Comparison of ENCODE assay signal across 9 mouse cellular contexts in the genomic region with DNA sequence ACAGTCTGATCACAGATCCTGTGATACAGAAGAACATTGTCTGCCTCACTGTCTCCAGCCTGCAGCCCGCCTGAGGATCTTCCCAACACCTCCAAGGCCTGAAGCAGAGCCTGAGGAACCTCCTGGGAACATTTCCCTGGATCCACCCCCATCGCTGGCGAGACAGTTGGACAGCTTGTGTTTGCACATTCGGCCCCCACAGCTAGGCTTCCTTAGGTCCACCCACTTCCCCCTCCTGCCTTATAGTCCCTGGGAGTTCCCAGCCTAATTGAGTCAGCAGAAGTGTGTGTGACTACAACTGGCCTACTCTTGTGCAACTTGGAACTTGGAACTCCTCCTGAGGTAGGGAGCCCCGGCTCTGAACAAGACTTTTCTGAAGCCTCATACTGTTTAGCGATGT. TPM values are rescaled to one million over a fixed set of nuclear protein-coding genes. Genes with fewer than 3 reads are reported as not detected.
DNase-seq lines count a peak whose midpoint lies in the region; ATAC-seq and TF ChIP-seq lines count a peak whose summit lies in the region.
"Had no signal": no experiment of that assay in that cellular context is flagged by ENCODE, and none has a peak within 500 bp of the region (broad histone marks: within the 10 kb centered on the region; RNA-seq: fewer than 3 reads in every experiment).

No protein-coding gene starts in this region.

- H3K4me1 ChIP-seq in kidney, postnatal 0 days (replicated peaks; ENCODE audit: insufficient read depth, low read length), result 0 out of 2 replicates have a peak, but pooled peaks cover 10% of the 10 kb centered on the region

- intact Hi-C loops in gastrocnemius, postnatal 36 days (cut with DNase I), result no loop called here
- intact Hi-C loops in left cerebral cortex, adult 2 months (cut with DNase I), result loop anchor here (2.0 to 5.0 kb wide), 3 partner anchors 31 to 259 kb away; a partner anchor contains a TSS

- 53% methylated on average over 6 of the region's 6 CpGs for WGBS in kidney, postnatal 0 days

- no peak for ATAC-seq in kidney, postnatal 0 days (replicated peaks; ENCODE audit: low FRiP score, low read depth)
- peak; percentile 73 for ATAC-seq in monocyte, adult 5-6 weeks (replicated peaks; ENCODE audit: insufficient number of reproducible peaks, low FRiP score, low TSS enrichment, poor library complexity, severe bottlenecking)
- ATAC-seq in erythroid progenitor cell, adult 5-6 weeks (replicated peaks; ENCODE audit: low FRiP score, poor library complexity, severe bottlenecking), result no peak

- H3K4me2 ChIP-seq in kidney, postnatal 0 days (ENCODE audit: low read length), result no peak overlapping the region

- H3K9me3 ChIP-seq in kidney, postnatal 0 days (replicated peaks; ENCODE audit: low read length), result no peaks in the 10 kb centered on the region

- no peak for TF ChIP-seq CTCF in kidney, postnatal 0 days (IDR thresholded peaks at IDR 0.05; ENCODE audit: low read depth)
- TF ChIP-seq CTCF in left cerebral cortex, adult 2 months (IDR thresholded peaks at IDR 0.05), result no peak

- no peak overlapping the region for H3K27ac ChIP-seq in kidney, postnatal 0 days
- H3K27ac ChIP-seq in left cerebral cortex, adult 2 months, result no peak overlapping the region

- H3K9ac ChIP-seq in kidney, postnatal 0 days (ENCODE audit: low read depth, low read length), result no peak overlapping the region

- no peak overlapping the region for H3K4me3 ChIP-seq in kidney, postnatal 0 days (replicated peaks; ENCODE audit: low read depth, low read length)
- H3K4me3 ChIP-seq in left cerebral cortex, adult 2 months, result no peak overlapping the region

- H3K36me3 ChIP-seq in kidney, postnatal 0 days (ENCODE audit: insufficient read depth, low read length), result no peaks in the 10 kb centered on the region

- H3K27me3 ChIP-seq in kidney, postnatal 0 days (ENCODE audit: insufficient read depth, low read length), result no peaks in the 10 kb centered on the region

- peak; percentile 35 for DNase-seq in kidney, postnatal 0 days (ENCODE audit: low spot score)
- DNase-seq in kidney, adult 8-10 months, result no peak
- DNase-seq in gastrocnemius, postnatal 36 days, result peak; percentile 63
- DNase-seq in left cerebral cortex, adult 2 months (ENCODE audit: extremely low spot score in 1 of 2, low spot score in 2 of 2), result peak; percentile 72 to 81
- no peak for DNase-seq in cerebellum, postnatal 14 days
- DNase-seq in thymus, postnatal 36 days, result no peak

RNA-seq across cellular contexts. Expression of a gene that starts 12.5 kb away (rescaled TPM):
- 6.6 and 7.0 TPM in 2 replicates for polyA plus RNA-seq in kidney, postnatal 0 days (2015; fragmentation: Nextera tagmentation; extraction: Ambion mirVana)
- total RNA-seq in gastrocnemius, postnatal 36 days (2021), result under 1 TPM; 0.18 to 0.25 TPM
- not detected for total RNA-seq in left cerebral cortex, adult 2 months (2021)
- not detected in 3 replicates for total RNA-seq in monocyte, adult 5-6 weeks (2017)
- total RNA-seq in erythroid progenitor cell, adult 5-6 weeks (2015; ENCODE audit: low replicate concordance), result not detected in 2 replicates
- not detected in 2 replicates for total RNA-seq in erythroid progenitor cell, adult 5-6 weeks (2017; ENCODE audit: low replicate concordance)

RNA-seq across cellular contexts. Expression of a gene that starts 26.4 kb away (rescaled TPM):
- 121 and 132 TPM in 2 replicates for polyA plus RNA-seq in kidney, postnatal 0 days (2015; fragmentation: Nextera tagmentation; extraction: Ambion mirVana)
- total RNA-seq in gastrocnemius, postnatal 36 days (2021), result 1 to 10 TPM; 3.7 to 4.5 TPM
- 10 to 100 TPM; 17.7 to 21.3 TPM for total RNA-seq in left cerebral cortex, adult 2 months (2021)
- 6.6 to 8.1 TPM (median 7.4 TPM) in 3 replicates for total RNA-seq in monocyte, adult 5-6 weeks (2017)
- 7.2 and 17.6 TPM in 2 replicates for total RNA-seq in erythroid progenitor cell, adult 5-6 weeks (2015; ENCODE audit: low replicate concordance)
- total RNA-seq in erythroid progenitor cell, adult 5-6 weeks (2017; ENCODE audit: low replicate concordance), result 25.4 and 40.1 TPM in 2 replicates

RNA-seq across cellular contexts. Expression of a gene that starts 31.5 kb away (rescaled TPM):
- polyA plus RNA-seq in kidney, postnatal 0 days (2015; fragmentation: Nextera tagmentation; extraction: Ambion mirVana), result 218 and 227 TPM in 2 replicates
- 10 to 100 TPM; 19.9 to 23.8 TPM for total RNA-seq in gastrocnemius, postnatal 36 days (2021)
- total RNA-seq in left cerebral cortex, adult 2 months (2021), result 10 to 100 TPM; 68.3 to 83.2 TPM
- 13.8 to 21.9 TPM (median 16.9 TPM) in 3 replicates for total RNA-seq in monocyte, adult 5-6 weeks (2017)
- total RNA-seq in erythroid progenitor cell, adult 5-6 weeks (2015; ENCODE audit: low replicate concordance), result 19.8 and 23.5 TPM in 2 replicates
- total RNA-seq in erythroid progenitor cell, adult 5-6 weeks (2017; ENCODE audit: low replicate concordance), result 1.7 and 5.6 TPM in 2 replicates

RNA-seq across cellular contexts. Expression of a gene that starts 32.9 kb away (rescaled TPM):
- polyA plus RNA-seq in kidney, postnatal 0 days (2015; fragmentation: Nextera tagmentation; extraction: Ambion mirVana), result 0.30 TPM in 1 of 2 replicates, not detected in the other
- 100 to 1,000 TPM; 153 to 173 TPM for total RNA-seq in gastrocnemius, postnatal 36 days (2021)
- total RNA-seq in left cerebral cortex, adult 2 months (2021), result not detected
- total RNA-seq in monocyte, adult 5-6 weeks (2017), result not detected in 3 replicates
- not detected in 2 replicates for total RNA-seq in erythroid progenitor cell, adult 5-6 weeks (2015; ENCODE audit: low replicate concordance)
- total RNA-seq in erythroid progenitor cell, adult 5-6 weeks (2017; ENCODE audit: low replicate concordance), result not detected in 2 replicates
- total RNA-seq: ES-E14 had no signal

RNA-seq across cellular contexts. Expression of a gene that starts 33.6 kb away (rescaled TPM):
- 218 and 224 TPM in 2 replicates for polyA plus RNA-seq in kidney, postnatal 0 days (2015; fragmentation: Nextera tagmentation; extraction: Ambion mirVana)
- 100 to 1,000 TPM; 142 to 144 TPM for total RNA-seq in gastrocnemius, postnatal 36 days (2021)
- 10 to 100 TPM; 66.1 to 68.3 TPM for total RNA-seq in left cerebral cortex, adult 2 months (2021)
- total RNA-seq in monocyte, adult 5-6 weeks (2017), result 30.7 to 37.5 TPM (median 32.4 TPM) in 3 replicates
- total RNA-seq in erythroid progenitor cell, adult 5-6 weeks (2015; ENCODE audit: low replicate concordance), result 10.8 and 17.6 TPM in 2 replicates
- 11.6 and 13.7 TPM in 2 replicates for total RNA-seq in erythroid progenitor cell, adult 5-6 weeks (2017; ENCODE audit: low replicate concordance)

Comparison
In these comparisons a context has a peak if more than half of its experiments do, and no peak if none do; other contexts are left out.
1. DNase-seq: peak in kidney, postnatal 0 days (single experiment), gastrocnemius, postnatal 36 days (2 of 2) and left cerebral cortex, adult 2 months (2 of 2); none in kidney, adult 8-10 months (0 of 2), cerebellum, postnatal 14 days (0 of 2) and thymus, postnatal 36 days (0 of 2).